Mouse (Mus musculus) MEL (cell line): ENCODE data around the gene Snrpd2. TPM values are rescaled to one million over a fixed set of nuclear protein-coding genes. Genes with fewer than 3 reads are reported as not detected.
A peak's percentile ranks its signal among the peaks of the same experiment; 100 is the strongest.

Experiments
- DNase-seq: peaks from one replicate; pipeline ENCODE4 v3.0.0; 2011; ENCODE audit warnings: low read depth, low spot score
- H3K27ac ChIP-seq: 2 replicates; pipeline ENCODE4 v1.5.1; 2012; ENCODE audit warnings: low read depth, mild to moderate bottlenecking, control low read depth, low read length, moderate library complexity; ENCODE audit not compliant: control insufficient read depth
- H3K27me3 ChIP-seq, 2 experiments: fragments of 150-350 bp in 1 of 2; sonication (generic) in 1 of 2; 2 replicates each; pipeline ENCODE4 v1.6.1; 2012; ENCODE audit warnings: low read length in 2 of 2, mild to moderate bottlenecking in 2 of 2, improper control_type of control experiment in 1 of 2, moderate library complexity in 1 of 2; ENCODE audit not compliant: insufficient read depth in 2 of 2, control insufficient read depth in 1 of 2
- H3K36me3 ChIP-seq, 2 experiments: 2 replicates each; pipeline ENCODE4 v1.6.1; 2012 to 2014; ENCODE audit warnings: low read length in 2 of 2, improper control_type of control experiment in 1 of 2, inconsistent platforms in 1 of 2, mild to moderate bottlenecking in 1 of 2; ENCODE audit not compliant: insufficient read depth in 2 of 2, control insufficient read depth in 1 of 2
- H3K4me1 ChIP-seq, 2 experiments: fragments of 150-350 bp in 1 of 2; sonication (generic) in 1 of 2; 2 replicates each; pipeline ENCODE4 v1.6.1; 2012; ENCODE audit warnings: low read length in 2 of 2, improper control_type of control experiment in 1 of 2, mild to moderate bottlenecking in 1 of 2; ENCODE audit not compliant: insufficient read depth in 2 of 2, control insufficient read depth in 1 of 2
- H3K4me3 ChIP-seq, 2 experiments: fragments of 150-350 bp in 1 of 2; sonication (generic) in 1 of 2; 2 replicates each; pipeline ENCODE4 v1.5.1; 2012; ENCODE audit warnings: low read depth in 2 of 2, low read length in 2 of 2, mild to moderate bottlenecking in 2 of 2, moderate library complexity in 2 of 2, control low read depth in 1 of 2, improper control_type of control experiment in 1 of 2; ENCODE audit not compliant: control insufficient read depth in 1 of 2, insufficient read depth in 1 of 2
- H3K79me2 ChIP-seq: 2 replicates; pipeline ENCODE4 v1.6.1; 2012; ENCODE audit warnings: mild to moderate bottlenecking, low read length, moderate library complexity; ENCODE audit not compliant: control insufficient read depth, poor library complexity, insufficient read depth
- H3K9ac ChIP-seq: 2 replicates; pipeline ENCODE4 v1.6.1; 2012; ENCODE audit warnings: low read depth, mild to moderate bottlenecking, control low read depth, low read length, moderate library complexity; ENCODE audit not compliant: control insufficient read depth, poor library complexity, severe bottlenecking
- H3K9me3 ChIP-seq: fragments of 150-350 bp; sonication (generic); replicated peaks from 2 replicates; pipeline ENCODE4 v1.6.1; 2012; ENCODE audit warnings: mild to moderate bottlenecking, low read length, improper control_type of control experiment, moderate library complexity; ENCODE audit not compliant: insufficient read depth
- BHLHE40 ChIP-seq: IDR thresholded peaks from 2 replicates; pipeline ENCODE4 v1.6.1; 2012; ENCODE audit warnings: low read depth, mild to moderate bottlenecking, inconsistent platforms, low read length, improper control_type of control experiment, borderline replicate concordance
- CHD1 ChIP-seq: IDR thresholded peaks from 2 replicates; pipeline ENCODE4 v1.6.1; 2012; ENCODE audit warnings: low read depth, mild to moderate bottlenecking, inconsistent platforms, low read length, improper control_type of control experiment
- CTCF ChIP-seq, 3 experiments: IDR thresholded peaks in 2 of 3; conservative IDR thresholded peaks in 1 of 3; 2 replicates each; pipeline ENCODE4 v1.5.1; 2011 to 2012; ENCODE audit warnings: low read length in 3 of 3, low read depth in 2 of 3, mild to moderate bottlenecking in 2 of 3, improper control_type of control experiment in 1 of 3, inconsistent platforms in 1 of 3, mixed read lengths in 1 of 3, moderate library complexity in 1 of 3; ENCODE audit not compliant: control insufficient read depth in 1 of 3, insufficient read depth in 1 of 3, poor library complexity in 1 of 3, severe bottlenecking in 1 of 3
- ELF1 ChIP-seq: IDR thresholded peaks from 2 replicates; pipeline ENCODE4 v1.6.1; 2014; ENCODE audit warnings: low read depth, mild to moderate bottlenecking, inconsistent platforms, low read length, improper control_type of control experiment, moderate library complexity
- GATA1 ChIP-seq: IDR thresholded peaks from 2 replicates; pipeline ENCODE4 v1.6.1; 2011; ENCODE audit warnings: low read depth, low read length, improper control_type of control experiment
- JUND ChIP-seq: IDR thresholded peaks from 2 replicates; pipeline ENCODE4 v1.6.1; 2011; ENCODE audit warnings: low read depth, mild to moderate bottlenecking, improper control_type of control experiment, low read length
- KAT2A ChIP-seq: conservative IDR thresholded peaks from 2 replicates; pipeline ENCODE4 v1.6.1; 2012; ENCODE audit warnings: low read depth, low read length, improper control_type of control experiment, inconsistent platforms
- MAZ ChIP-seq: IDR thresholded peaks from 2 replicates; pipeline ENCODE4 v1.6.1; 2012; ENCODE audit warnings: low read depth, mild to moderate bottlenecking, inconsistent platforms, low read length, improper control_type of control experiment
- MXI1 ChIP-seq: IDR thresholded peaks from 2 replicates; pipeline ENCODE4 v1.6.1; 2011; ENCODE audit warnings: mild to moderate bottlenecking, low read depth, low read length, improper control_type of control experiment
- NELFE ChIP-seq: IDR thresholded peaks from 2 replicates; pipeline ENCODE4 v1.6.1; 2011; ENCODE audit warnings: low read depth, low read length, improper control_type of control experiment
- POLR2AphosphoS2 ChIP-seq: IDR thresholded peaks from 2 replicates; pipeline ENCODE4 v1.6.1; 2011; ENCODE audit warnings: low read length, improper control_type of control experiment
- RAD21 ChIP-seq: IDR thresholded peaks from 2 replicates; pipeline ENCODE4 v1.6.1; 2011; ENCODE audit warnings: mild to moderate bottlenecking, low read depth, low read length, improper control_type of control experiment
- SIN3A ChIP-seq: IDR thresholded peaks from 2 replicates; pipeline ENCODE4 v1.6.1; 2012; ENCODE audit warnings: low read length, improper control_type of control experiment, inconsistent platforms
- USF2 ChIP-seq, 2 experiments: IDR thresholded peaks; 2 replicates each; pipeline ENCODE4 v1.6.1; 2011 to 2012; ENCODE audit warnings: improper control_type of control experiment in 2 of 2, low read length in 2 of 2, borderline replicate concordance in 1 of 2, inconsistent platforms in 1 of 2, low read depth in 1 of 2, mild to moderate bottlenecking in 1 of 2; ENCODE audit not compliant: insufficient read depth in 1 of 2
- ZKSCAN1 ChIP-seq: IDR thresholded peaks from 2 replicates; pipeline ENCODE4 v1.6.1; 2012; ENCODE audit warnings: low read depth, mild to moderate bottlenecking, inconsistent platforms, low read length, improper control_type of control experiment, moderate library complexity
- polyA plus RNA-seq, 2 experiments: library from polyadenylated mRNA; stranded (reverse) in 1 of 2; unstranded in 1 of 2; fragments of >175 nt in 1 of 2; fragments of >200 nt in 1 of 2; gene quantifications; 2 replicates each; pipeline versions ENCODE4 v1.2.1 to v1.2.4; 2012; ENCODE audit warnings: low replicate concordance in 2 of 2, low read depth in 1 of 2; ENCODE audit not compliant: insufficient read length in 2 of 2, insufficient read depth in 1 of 2, missing spikeins in 1 of 2
- total RNA-seq: library from RNA; depleted of rRNA; stranded (reverse); fragments of 300-350 nt; gene quantifications from 2 replicates; pipeline ENCODE4 v1.2.3, GENCODE M21; 2012

Gene Snrpd2
- total and polyA plus RNA-seq, 3 experiments, result 234 to 345 TPM; not detected in 1

- TF ChIP-seq POLR2AphosphoS2, result peak; percentile 87
- no peak for TF ChIP-seq GATA1
Observed at GRCm38 (mm10) chr7:19149626-19150025, at the start of gene Snrpd2 (continued).

GRCm38 (mm10) chr7:19100290-19100689, 49.2 kb upstream of the Snrpd2 start:
- TF ChIP-seq JUND (no peak), KAT2A (no peak), MAZ (no peak)
- H3K4me3 ChIP-seq, result no peak overlapping the region
- no peak overlapping the region for H3K9ac ChIP-seq
- H3K27ac ChIP-seq, result no peak overlapping the region
- H3K4me1 ChIP-seq, result peaks cover 0 to 10% of the 10 kb centered on the region in 2 experiments; a peak in 3 of 4 replicates
- H3K27me3 ChIP-seq, result no peaks in the 10 kb centered on the region
- H3K9me3 ChIP-seq, result no peaks in the 10 kb centered on the region
- no peak for DNase-seq
- H3K79me2 ChIP-seq, result peaks cover 1% of the 10 kb centered on the region; the same call in 1 of the 2 replicates
- no peaks in the 10 kb centered on the region for H3K36me3 ChIP-seq

GRCm38 (mm10) chr7:19103741-19104140, 45.8 kb upstream of the Snrpd2 start:
- no peak for DNase-seq
- Histone ChIP-seq H3K9ac (no peak overlapping the region), H3K36me3 (no peaks in the 10 kb centered on the region), H3K27me3 (peaks cover 0 to 3% of the 10 kb centered on the region in 2 experiments; a peak in 1 of 4 replicates), H3K4me3 (no peak overlapping the region), H3K79me2 (no peaks in the 10 kb centered on the region), H3K4me1 (peaks cover 0 to 4% of the 10 kb centered on the region in 2 experiments; a peak in 1 of 4 replicates), H3K9me3 (no peaks in the 10 kb centered on the region), H3K27ac (no peak overlapping the region)
- TF ChIP-seq CHD1, result no peak
- no peak for TF ChIP-seq MXI1
- TF ChIP-seq ELF1, result no peak
- no peak for TF ChIP-seq RAD21
- TF ChIP-seq CTCF (IDR thresholded peaks at IDR 0.05 in 2 of 3, conservative IDR thresholded peaks at IDR 0.05 in 1 of 3; ENCODE audit: control insufficient read depth in 1 of 3, insufficient read depth in 1 of 3, low read depth in 2 of 3, low read length in 3 of 3, poor library complexity in 1 of 3, severe bottlenecking in 1 of 3), result no peak
- no peak for TF ChIP-seq USF2 (IDR thresholded peaks at IDR 0.05; ENCODE audit: borderline replicate concordance in 1 of 2, insufficient read depth in 1 of 2, low read depth in 1 of 2, low read length in 2 of 2)
- TF ChIP-seq SIN3A, result no peak
- TF ChIP-seq NELFE, result no peak
- TF ChIP-seq, all 39 proteins: peak for 0

- no peak overlapping the region for H3K4me3 ChIP-seq
Observed at GRCm38 (mm10) chr7:19104486-19104885, 45.0 kb upstream of the Snrpd2 start.

More at GRCm38 (mm10) chr7:19104486-19104885, 45.0 kb upstream of the Snrpd2 start:
- no peak overlapping the region for H3K9ac ChIP-seq
- no peak overlapping the region for H3K27ac ChIP-seq
- H3K27me3 ChIP-seq, result peaks cover 0 to 3% of the 10 kb centered on the region in 2 experiments; a peak in 1 of 4 replicates
- DNase-seq, result no peak
- peaks cover 0 to 4% of the 10 kb centered on the region in 2 experiments; a peak in 1 of 4 replicates for H3K4me1 ChIP-seq
- TF ChIP-seq BHLHE40 (peak; percentile 43; the same call in 1 of the 2 replicates), ZKSCAN1 (no peak)
- no peaks in the 10 kb centered on the region for H3K79me2 ChIP-seq
- no peaks in the 10 kb centered on the region for H3K9me3 ChIP-seq
- no peaks in the 10 kb centered on the region for H3K36me3 ChIP-seq
